Mouse (Mus musculus): Measurements from ENCODE around the gene Rnf31.

Gene Rnf31

GRCm38 (mm10) chr14:55651528-55651927, 60.0 kb downstream of the Rnf31 start:
- no peak for DNase-seq (ENCODE audit: low spot score in 2 of 2)

Measured in natural killer cell, adult 2 months (primary cell).